Mouse (Mus musculus) spleen, adult 2 months (tissue): Measurements from ENCODE around the gene Rap1gap. TPM values are rescaled to one million over a fixed set of nuclear protein-coding genes. Genes with fewer than 3 reads are reported as not detected.

Experiments used
- DNase-seq, 2 experiments: peaks; one replicate each; pipeline versions ENCODE4 v3.0.0 to v3.0.0-alpha.2; 2012 to 2021; ENCODE audit warnings: low spot score in 2 of 2, low read depth in 1 of 2
- H3K27ac ChIP-seq: fragments of 200-500 bp; 2 replicates; pipeline ENCODE4 v1.5.1; 2012; ENCODE audit warnings: low read length, inconsistent platforms; ENCODE audit not compliant: insufficient read depth
- H3K27me3 ChIP-seq: fragments of 200-500 bp; 2 replicates; pipeline ENCODE4 v1.6.1; 2012; ENCODE audit warnings: mild to moderate bottlenecking, moderate library complexity, low read length, inconsistent platforms; ENCODE audit not compliant: control insufficient read depth, insufficient read depth
- H3K36me3 ChIP-seq: fragments of 200-500 bp; 2 replicates; pipeline ENCODE4 v1.6.1; 2012; ENCODE audit warnings: mild to moderate bottlenecking, low read length, inconsistent platforms; ENCODE audit not compliant: control insufficient read depth, insufficient read depth
- H3K4me1 ChIP-seq: fragments of 200-500 bp; 2 replicates; pipeline ENCODE4 v1.6.1; 2011; ENCODE audit warnings: inconsistent platforms; ENCODE audit not compliant: control insufficient read depth, insufficient read depth, insufficient read length
- H3K4me3 ChIP-seq: fragments of 200-500 bp; 2 replicates; pipeline ENCODE4 v1.5.1; 2011; ENCODE audit warnings: mild to moderate bottlenecking, inconsistent platforms; ENCODE audit not compliant: insufficient read depth, insufficient read length; ENCODE audit errors: extremely low read depth
- CTCF ChIP-seq: fragments of 200-500 bp; IDR thresholded peaks from 2 replicates; pipeline ENCODE4 v1.5.1; 2011; ENCODE audit warnings: mild to moderate bottlenecking, inconsistent platforms; ENCODE audit not compliant: insufficient read depth, insufficient read length, insufficient replicate concordance; ENCODE audit errors: extremely low read depth
- POLR2A ChIP-seq: fragments of 200-500 bp; IDR thresholded peaks from 2 replicates; pipeline ENCODE4 v1.6.1; 2011; ENCODE audit warnings: low read depth, low read length, inconsistent platforms
- WGBS: fragments of 180-500 bp; shearing (Covaris S2); methylation state at CpG from one replicate; pipeline ENCODE4 v1.1.7; 2018; 5-methylcytosine and 5-hydroxymethylcytosine counted together
- polyA plus RNA-seq: library from polyadenylated mRNA; depleted of rRNA; stranded (reverse); fragments of >200 nt; gene quantifications from 2 replicates; pipeline ENCODE4 v1.2.3, GENCODE M21; 2012

Gene Rap1gap
- polyA plus RNA-seq, 1 experiment, result 49.3 TPM

- peaks cover 10% of the 10 kb centered on the region for H3K36me3 ChIP-seq
- DNase-seq, result no peak
- H3K4me1 ChIP-seq, result peaks cover 4% of the 10 kb centered on the region; the same call in 1 of the 2 replicates
- TF ChIP-seq POLR2A (no peak), CTCF (no peak)
- 72% methylated on average over 2 of the region's 2 CpGs for WGBS
- no peak overlapping the region for H3K4me3 ChIP-seq
- H3K27ac ChIP-seq, result no peak overlapping the region
- H3K27me3 ChIP-seq, result peaks cover 13% of the 10 kb centered on the region
These were observed 3.5 kb upstream of the Rap1gap start for GRCm38 (mm10) chr4:137661078-137661450.

- TF ChIP-seq CTCF, result no peak
- TF ChIP-seq POLR2A, result no peak
- Histone ChIP-seq H3K27ac (no peak overlapping the region), H3K4me3 (no peak overlapping the region), H3K27me3 (peaks cover 13% of the 10 kb centered on the region), H3K36me3 (peaks cover 5% of the 10 kb centered on the region), H3K4me1 (peaks cover 4% of the 10 kb centered on the region; the same call in 1 of the 2 replicates)
- DNase-seq, result no peak
- WGBS, result 88% methylated on average over 6 of the region's 6 CpGs
These were observed 3.0 kb upstream of the Rap1gap start for GRCm38 (mm10) chr4:137661547-137661946.

- peaks cover 13% of the 10 kb centered on the region for H3K27me3 ChIP-seq
- TF ChIP-seq POLR2A, result no peak
- no peak for TF ChIP-seq CTCF
- no peak for DNase-seq
These were observed 1.0 kb upstream of the Rap1gap start for GRCm38 (mm10) chr4:137663491-137663890.

GRCm38 (mm10) chr4:137664980-137665675 lies 602 bp downstream of the Rap1gap start:
- H3K4me1 ChIP-seq, result peaks cover 4% of the 10 kb centered on the region; the same call in 1 of the 2 replicates
- no peak overlapping the region for H3K27ac ChIP-seq
- no peaks in the 10 kb centered on the region; the same call in 1 of the 2 replicates for H3K36me3 ChIP-seq
- no peak overlapping the region for H3K4me3 ChIP-seq
- WGBS, result 28% methylated on average over 15 of the region's 15 CpGs
- TF ChIP-seq POLR2A (no peak), CTCF (no peak)
- no peak for DNase-seq
- H3K27me3 ChIP-seq, result peaks cover 13% of the 10 kb centered on the region

More at GRCm38 (mm10) chr4:137663491-137663890, 1.0 kb upstream of the Rap1gap start:
- H3K27ac ChIP-seq, result no peak overlapping the region
- H3K36me3 ChIP-seq, result no peaks in the 10 kb centered on the region; the same call in 1 of the 2 replicates
- WGBS, result 57% methylated on average over 4 of the region's 4 CpGs
- H3K4me1 ChIP-seq, result peaks cover 4% of the 10 kb centered on the region; the same call in 1 of the 2 replicates
- no peak overlapping the region for H3K4me3 ChIP-seq

GRCm38 (mm10) chr4:137665791-137666190 lies 1.3 kb downstream of the Rap1gap start:
- Histone ChIP-seq H3K4me1 (peaks cover 4% of the 10 kb centered on the region; the same call in 1 of the 2 replicates), H3K36me3 (no peaks in the 10 kb centered on the region; the same call in 1 of the 2 replicates), H3K27me3 (peaks cover 13% of the 10 kb centered on the region), H3K27ac (no peak overlapping the region), H3K4me3 (no peak overlapping the region)
- 92% methylated on average over 5 of the region's 5 CpGs for WGBS
- TF ChIP-seq POLR2A (no peak), CTCF (no peak)
- DNase-seq, result no peak

- 87% methylated on average over 5 of the region's 5 CpGs for WGBS
- H3K27me3 ChIP-seq, result peaks cover 13% of the 10 kb centered on the region
- DNase-seq, result no peak
- no peak overlapping the region for H3K27ac ChIP-seq
- peaks cover 4% of the 10 kb centered on the region; the same call in 1 of the 2 replicates for H3K4me1 ChIP-seq
- no peaks in the 10 kb centered on the region; the same call in 1 of the 2 replicates for H3K36me3 ChIP-seq
- TF ChIP-seq POLR2A, result no peak
- no peak for TF ChIP-seq CTCF
- no peak overlapping the region for H3K4me3 ChIP-seq
These were observed 1.9 kb downstream of the Rap1gap start for GRCm38 (mm10) chr4:137666283-137666957.

GRCm38 (mm10) chr4:137666958-137667345 lies 2.4 kb downstream of the Rap1gap start:
- H3K27ac ChIP-seq, result no peak overlapping the region
- no peak for DNase-seq
- no peak overlapping the region for H3K4me3 ChIP-seq
- peaks cover 13% of the 10 kb centered on the region for H3K27me3 ChIP-seq
- 64% methylated on average over 8 of the region's 8 CpGs for WGBS
- H3K4me1 ChIP-seq, result peaks cover 4% of the 10 kb centered on the region; the same call in 1 of the 2 replicates
- H3K36me3 ChIP-seq, result no peaks in the 10 kb centered on the region
- TF ChIP-seq POLR2A (no peak), CTCF (no peak)
